Mouse (Mus musculus) C2C12 (cell line): ENCODE data around the gene Akap8l.

Source experiments
- CTCF ChIP-seq: IDR thresholded peaks from one replicate; pipeline ENCODE4 v1.5.1; 2011; ENCODE audit not compliant: control insufficient read depth, insufficient read depth, insufficient read length
- FOSL1 ChIP-seq: IDR thresholded peaks from one replicate; pipeline ENCODE4 v1.8.0; 2011; ENCODE audit warnings: mild to moderate bottlenecking, low read length; ENCODE audit not compliant: poor library complexity, insufficient read depth, severe bottlenecking
- MYOD1 ChIP-seq: IDR thresholded peaks from one replicate; pipeline ENCODE4 v1.6.1; 2011; ENCODE audit warnings: low read depth; ENCODE audit not compliant: control insufficient read depth, insufficient read length
- MYOG ChIP-seq: IDR thresholded peaks from one replicate; pipeline ENCODE4 v1.6.1; 2011; ENCODE audit not compliant: control insufficient read depth, insufficient read length; ENCODE audit errors: extremely low read depth
- USF1 ChIP-seq: IDR thresholded peaks from one replicate; pipeline ENCODE4 v1.6.1; 2011; ENCODE audit warnings: low read depth, mild to moderate bottlenecking, control low read depth, moderate library complexity

- TF ChIP-seq CTCF (no peak), FOSL1 (no peak), MYOD1 (no peak), MYOG (no peak), USF1 (no peak)
Measured at GRCm38 (mm10) chr17:32283771-32284221, 66.6 kb downstream of the Akap8l start.
